Mouse (Mus musculus) erythroblast, embryonic 14.5 days (primary cell): Measurements from ENCODE around the gene Atp1b2. TPM values are rescaled to one million over a fixed set of nuclear protein-coding genes. Genes with fewer than 3 reads are reported as not detected.

Experiments used
- H3K27me3 ChIP-seq: 2 replicates; pipeline ENCODE4 v1.6.1; 2012; ENCODE audit warnings: inconsistent platforms; ENCODE audit not compliant: control insufficient read depth
- H3K36me3 ChIP-seq: 2 replicates; pipeline ENCODE4 v1.6.1; 2012; ENCODE audit warnings: mild to moderate bottlenecking, inconsistent platforms; ENCODE audit not compliant: control insufficient read depth
- H3K4me1 ChIP-seq: 2 replicates; pipeline ENCODE4 v1.6.1; 2012; ENCODE audit warnings: inconsistent platforms; ENCODE audit not compliant: control insufficient read depth
- H3K4me3 ChIP-seq: replicated peaks from 2 replicates; pipeline ENCODE3; 2012; ENCODE audit warnings: moderate library complexity, mild to moderate bottlenecking, inconsistent platforms
- H3K9me3 ChIP-seq: 2 replicates; pipeline ENCODE4 v1.6.1; 2012; ENCODE audit warnings: low read length, inconsistent platforms, mixed read lengths; ENCODE audit not compliant: control insufficient read depth
- GATA1 ChIP-seq: IDR thresholded peaks from 2 replicates; pipeline ENCODE4 v1.6.1; 2012; ENCODE audit warnings: low read length, inconsistent platforms, mixed read lengths
- TAL1 ChIP-seq: IDR thresholded peaks from 3 replicates; pipeline ENCODE4 v1.6.1; 2012; ENCODE audit warnings: low read length, inconsistent platforms, mixed read lengths
- polyA plus RNA-seq: library from polyadenylated mRNA; stranded (reverse); fragments of >175 nt; gene quantifications from 2 replicates; pipeline ENCODE4 v1.2.3, GENCODE M21; 2012

The Atp1b2 gene
- polyA plus RNA-seq, 1 experiment = 9.1 TPM

GRCm38 (mm10) chr11:69582230-69582805, 23.4 kb downstream of the Atp1b2 start:
- TF ChIP-seq GATA1 = no peak
- TF ChIP-seq TAL1 = no peak
- peaks cover 78% of the 10 kb centered on the region for H3K4me1 ChIP-seq
- H3K4me3 ChIP-seq = peak overlapping the region; percentile 85
- H3K36me3 ChIP-seq = peaks cover 42% of the 10 kb centered on the region
- no peaks in the 10 kb centered on the region for H3K9me3 ChIP-seq
- no peaks in the 10 kb centered on the region for H3K27me3 ChIP-seq

DNA sequence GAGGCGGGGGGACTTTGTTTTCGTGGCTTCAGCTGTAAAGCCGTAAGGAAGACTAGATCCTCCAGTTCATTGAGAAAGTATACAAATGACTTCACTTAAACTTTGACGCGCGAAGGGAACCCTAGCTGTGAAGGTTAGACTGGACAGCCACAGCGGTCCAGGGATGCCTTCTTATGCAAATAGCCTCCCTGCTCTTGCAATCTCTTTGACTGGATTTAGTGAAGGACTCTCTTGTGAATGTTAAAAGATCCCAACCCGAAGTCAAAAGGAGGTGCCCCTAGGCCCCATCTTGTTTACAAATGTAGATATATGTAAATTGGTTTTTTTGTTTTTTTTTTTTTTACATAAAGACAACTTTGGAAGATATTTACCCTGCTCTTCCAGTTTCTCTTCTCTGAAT, 23.9 kb downstream of the Atp1b2 start:
- peak overlapping the region; percentile 85 for H3K4me3 ChIP-seq
- no peak for TF ChIP-seq GATA1
- no peak for TF ChIP-seq TAL1
- peaks cover 43% of the 10 kb centered on the region for H3K36me3 ChIP-seq
- H3K4me1 ChIP-seq = peaks cover 79% of the 10 kb centered on the region
- no peaks in the 10 kb centered on the region for H3K27me3 ChIP-seq
- no peaks in the 10 kb centered on the region for H3K9me3 ChIP-seq

- Histone ChIP-seq H3K4me3 (peak overlapping the region; percentile 85), H3K4me1 (peaks cover 79% of the 10 kb centered on the region), H3K36me3 (peaks cover 45% of the 10 kb centered on the region), H3K9me3 (no peaks in the 10 kb centered on the region), H3K27me3 (no peaks in the 10 kb centered on the region)
- TF ChIP-seq TAL1 = no peak
- no peak; the same call in 1 of the 2 replicates for TF ChIP-seq GATA1
These were observed 24.5 kb downstream of the Atp1b2 start for GRCm38 (mm10) chr11:69581147-69581688.

- H3K4me3 ChIP-seq = peak overlapping the region; percentile 85
- peaks cover 78% of the 10 kb centered on the region for H3K4me1 ChIP-seq
- no peaks in the 10 kb centered on the region for H3K9me3 ChIP-seq
- peaks cover 49% of the 10 kb centered on the region for H3K36me3 ChIP-seq
- TF ChIP-seq TAL1 = no peak
- no peak for TF ChIP-seq GATA1
- H3K27me3 ChIP-seq = no peaks in the 10 kb centered on the region
These were observed 25.1 kb downstream of the Atp1b2 start for GRCm38 (mm10) chr11:69580572-69581146.

- no peaks in the 10 kb centered on the region for H3K27me3 ChIP-seq
- peaks cover 78% of the 10 kb centered on the region for H3K4me1 ChIP-seq
- H3K4me3 ChIP-seq = peak within 1 kb of the TSS; percentile 85
- no peaks in the 10 kb centered on the region for H3K9me3 ChIP-seq
- peaks cover 55% of the 10 kb centered on the region for H3K36me3 ChIP-seq
- TF ChIP-seq GATA1 (no peak), TAL1 (no peak)
These were observed 25.6 kb downstream of the Atp1b2 start, which contains the start of the genes Wrap53 and Trp53 for GRCm38 (mm10) chr11:69580091-69580514. Wrap53 (minus strand) TSS chr11:69580255. Trp53 (plus strand) TSS chr11:69580359.

DNA sequence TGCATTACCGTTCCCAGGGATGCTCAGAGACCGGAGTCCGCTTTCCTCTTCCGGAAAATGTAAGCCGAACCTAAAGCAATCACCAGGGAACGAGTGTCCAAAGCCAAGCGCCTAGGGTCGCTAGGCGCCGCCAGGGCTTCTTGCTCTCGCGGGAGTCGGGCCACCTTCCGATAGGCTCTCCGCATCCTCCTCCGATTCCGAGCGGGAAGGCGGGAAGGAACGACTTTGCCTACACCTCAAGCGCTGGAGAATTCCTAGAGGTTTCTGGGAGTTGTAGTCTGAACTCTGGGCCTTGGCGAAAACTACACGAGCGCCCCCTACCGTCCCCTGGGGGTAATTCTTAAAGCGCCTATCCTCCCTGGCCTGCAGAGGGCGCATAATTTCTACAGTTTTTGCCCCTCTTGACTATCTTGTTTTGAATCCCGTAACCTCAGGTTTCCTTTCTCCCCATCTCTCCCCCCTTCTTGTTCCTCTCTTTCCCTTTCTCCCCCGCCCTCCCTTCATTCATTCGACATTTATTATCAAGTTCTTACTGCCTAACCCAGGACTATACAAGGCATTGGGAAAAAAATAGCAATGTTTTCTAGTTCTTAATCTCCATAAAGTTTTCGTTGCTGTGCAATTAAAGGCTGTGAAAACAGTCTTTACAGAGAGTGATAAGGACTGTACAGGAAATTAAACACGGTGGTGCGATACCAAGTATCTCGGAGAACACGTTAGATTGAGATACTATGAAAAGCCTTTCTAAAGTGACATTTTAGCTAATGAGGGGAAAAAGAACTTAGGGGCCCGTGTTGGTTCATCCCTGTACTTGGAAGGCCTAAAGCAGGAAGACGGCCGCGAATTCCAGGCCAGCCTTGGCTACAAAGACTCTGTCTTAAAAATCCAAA, 26.4 kb downstream of the Atp1b2 start:
- Histone ChIP-seq H3K4me3 (peak overlapping the region; percentile 85), H3K36me3 (peaks cover 58% of the 10 kb centered on the region), H3K27me3 (no peaks in the 10 kb centered on the region), H3K4me1 (peaks cover 78% of the 10 kb centered on the region), H3K9me3 (no peaks in the 10 kb centered on the region)
- TF ChIP-seq TAL1 (no peak), GATA1 (no peak)

DNA sequence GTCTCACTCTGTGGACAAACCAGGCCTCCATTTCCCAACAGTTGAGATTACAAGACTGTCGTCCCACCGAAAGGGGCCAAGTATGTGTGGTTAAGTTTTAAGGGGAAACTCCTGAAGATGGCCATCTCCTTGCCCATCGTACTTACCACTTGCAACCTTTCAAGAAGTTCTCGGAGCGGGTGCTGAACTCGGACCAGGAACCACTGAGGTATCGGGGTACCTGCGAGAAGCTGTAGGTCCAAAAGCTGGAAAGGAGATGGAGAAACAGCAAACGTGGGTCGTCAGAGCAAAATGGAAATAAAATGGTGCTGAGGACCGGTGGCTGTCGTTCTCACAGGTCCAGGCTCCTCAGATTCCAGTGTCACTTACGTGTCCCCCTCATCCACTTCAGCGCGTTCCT, 27.4 kb downstream of the Atp1b2 start:
- peak overlapping the region; percentile 85 for H3K4me3 ChIP-seq
- H3K27me3 ChIP-seq = no peaks in the 10 kb centered on the region
- peaks cover 58% of the 10 kb centered on the region for H3K36me3 ChIP-seq
- no peaks in the 10 kb centered on the region for H3K9me3 ChIP-seq
- TF ChIP-seq TAL1 = no peak
- TF ChIP-seq GATA1 = no peak
- peaks cover 74% of the 10 kb centered on the region for H3K4me1 ChIP-seq

DNA sequence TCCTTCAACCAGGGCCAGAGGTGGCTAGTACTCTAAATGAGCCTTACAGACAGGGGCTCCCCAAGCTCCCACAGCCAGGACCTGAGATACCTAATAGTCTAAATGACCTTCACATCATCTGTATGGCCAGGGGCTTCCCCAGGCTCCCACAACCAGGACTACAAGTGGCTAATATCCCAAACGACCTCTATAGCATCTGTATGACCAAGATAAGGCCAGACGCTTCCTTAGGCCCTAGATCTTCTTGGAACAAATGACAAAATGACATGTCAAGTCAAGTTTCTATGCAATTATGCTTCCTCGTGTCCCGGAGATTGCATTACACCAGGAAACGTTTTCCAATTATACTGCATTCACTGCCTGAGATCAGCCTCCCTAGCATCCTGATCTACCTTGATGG, 29.4 kb downstream of the Atp1b2 start:
- Histone ChIP-seq H3K4me3 (peak overlapping the region; percentile 85), H3K36me3 (peaks cover 68% of the 10 kb centered on the region)

GRCm38 (mm10) chr11:69575220-69575619, 30.5 kb downstream of the Atp1b2 start:
- H3K4me1 ChIP-seq = peaks cover 84% of the 10 kb centered on the region
- no peaks in the 10 kb centered on the region for H3K27me3 ChIP-seq
- no peak overlapping the region for H3K4me3 ChIP-seq
- TF ChIP-seq GATA1 = no peak
- H3K36me3 ChIP-seq = peaks cover 79% of the 10 kb centered on the region
- no peaks in the 10 kb centered on the region for H3K9me3 ChIP-seq

More for the DNA sequence above, 29.4 kb downstream of the Atp1b2 start:
- peaks cover 78% of the 10 kb centered on the region for H3K4me1 ChIP-seq
- H3K9me3 ChIP-seq = no peaks in the 10 kb centered on the region
- H3K27me3 ChIP-seq = no peaks in the 10 kb centered on the region
- TF ChIP-seq GATA1 (no peak), TAL1 (peak; percentile 38; the same call in 1 of the 3 replicates)
